Mouse (Mus musculus) neural tube, embryonic 13.5 days (tissue): ENCODE measurements around the gene Bcr. TPM values are rescaled to one million over a fixed set of nuclear protein-coding genes. Genes with fewer than 3 reads are reported as not detected.

Experiments used
- polyA plus RNA-seq: library from polyadenylated mRNA; unstranded; fragments of >200 nt; fragmentation: Nextera tagmentation; extraction: Ambion mirVana; gene quantifications from 2 replicates; pipeline ENCODE4 v1.2.1, GENCODE M21; 2015

Bcr gene
- polyA plus RNA-seq, 1 experiment from 2014 or later, result 16.8 TPM

Other genes starting within 250 kb of the Bcr start
- gene Gnaz, start 93.4 kb upstream of the Bcr start, polyA plus RNA-seq, result 46.1 and 51.9 TPM in 2 replicates
- 0.35 TPM in 1 of 2 replicates, not detected in the other for gene Rsph14, start 28.0 kb upstream of the Bcr start, polyA plus RNA-seq
- 12.3 TPM in 2 replicates for gene Rab36, start 23.5 kb upstream of the Bcr start, polyA plus RNA-seq
- gene Specc1l, start 151.5 kb downstream of the Bcr start, polyA plus RNA-seq, result 28.3 and 33.6 TPM in 2 replicates